Mouse (Mus musculus) 3134 (cell line): Measurements from ENCODE around the gene Il25.

Experiments
- DNase-seq: peaks from one replicate; pipeline ENCODE4 v3.0.0-alpha.2; 2011; ENCODE audit warnings: low spot score; ENCODE audit not compliant: insufficient read length; ENCODE audit errors: extremely low read depth

Il25 gene

DNA sequence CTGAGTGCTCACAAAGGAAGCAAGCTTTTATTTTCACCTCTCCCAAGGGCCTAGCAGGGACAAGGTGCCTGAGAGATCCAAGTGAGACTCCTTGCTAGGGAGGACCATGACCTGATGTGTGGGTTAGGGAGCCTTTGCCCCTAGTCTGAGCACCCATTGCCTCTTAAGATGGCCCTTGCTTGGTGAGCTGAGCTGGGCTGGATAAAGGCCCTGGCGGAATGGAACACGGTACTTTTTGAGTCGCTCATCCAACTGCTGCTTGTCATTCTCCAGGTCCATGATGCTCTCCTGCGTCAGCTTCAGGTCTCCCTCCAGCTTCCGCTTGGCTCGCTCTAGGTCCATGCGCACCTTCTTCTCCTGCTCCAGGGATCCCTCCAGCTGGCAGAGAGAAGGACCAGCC, 49.4 kb downstream of the Il25 start:
- no peak for DNase-seq
